Mouse (Mus musculus) heart, postnatal 10 days (tissue): ENCODE measurements around the gene BC048507. TPM values are rescaled to one million over a fixed set of nuclear protein-coding genes. Genes with fewer than 3 reads are reported as not detected.

Source experiments
- total RNA-seq, 2 experiments: library from RNA; stranded (reverse); gene quantifications; 2 replicates each; pipeline ENCODE4 v1.2.3; 2021

The BC048507 gene
- total RNA-seq, 2 experiments from 2014 or later, result not detected

Other genes with a start within 250 kb of the BC048507 start
- gene Gm49345, start 225.6 kb upstream of the BC048507 start, total RNA-seq, result 1 to 10 TPM in 1 of 2 experiments, under 1 TPM in 1; 0.89 to 2.0 TPM
- gene Zfp729a, start 225.5 kb upstream of the BC048507 start, total RNA-seq, result 1 to 10 TPM; 4.5 to 4.9 TPM
- gene Zfp738, start 176.3 kb upstream of the BC048507 start, total RNA-seq, result 1 to 10 TPM; 6.4 to 8.1 TPM
- gene Zfp65, start 134.2 kb upstream of the BC048507 start, total RNA-seq, result 1 to 10 TPM; 5.8 to 7.4 TPM
- gene Zfp85, start 108.1 kb upstream of the BC048507 start, total RNA-seq, result 1 to 10 TPM; 2.3 to 3.2 TPM
- 1 to 10 TPM in 1 of 2 experiments, under 1 TPM in 1; 0.84 to 1.1 TPM for gene Zfp493, start 83.6 kb upstream of the BC048507 start, total RNA-seq
- gene Zfp273, start 49.6 kb upstream of the BC048507 start, total RNA-seq, result 1 to 10 TPM; 1.9 to 2.8 TPM
- gene Gm10037, start 32.2 kb upstream of the BC048507 start, total RNA-seq, result under 1 TPM in 1 of 2 experiments, not detected in 1; 0.89 TPM